Mouse (Mus musculus) ovary, adult 18-20 months (tissue): Measurements from ENCODE around the gene Mok.
"Not testable (repeated sequence)": the region's sequence is repeated elsewhere in the genome, so short reads cannot be mapped to it uniquely, and the experiment has no call there.

ENCODE experiments used
- DNase-seq: peaks from one replicate; pipeline ENCODE4 v3.0.0; 2022; ENCODE audit warnings: low spot score, mixed read lengths

The Mok gene

GRCm38 (mm10) chr12:110840348-110841198, at the start of gene Mok:
Mok (minus strand) TSS chr12:110840939.
- peak; percentile 88 for DNase-seq

GRCm38 (mm10) chr12:110889036-110890020, 48.6 kb upstream of the Mok start, which contains the start of the genes Cinp and Tecpr2:
Cinp (minus strand) TSS chr12:110889145.
Tecpr2 (plus strand) TSS chr12:110889264.
- peak; percentile 98 for DNase-seq

DNA sequence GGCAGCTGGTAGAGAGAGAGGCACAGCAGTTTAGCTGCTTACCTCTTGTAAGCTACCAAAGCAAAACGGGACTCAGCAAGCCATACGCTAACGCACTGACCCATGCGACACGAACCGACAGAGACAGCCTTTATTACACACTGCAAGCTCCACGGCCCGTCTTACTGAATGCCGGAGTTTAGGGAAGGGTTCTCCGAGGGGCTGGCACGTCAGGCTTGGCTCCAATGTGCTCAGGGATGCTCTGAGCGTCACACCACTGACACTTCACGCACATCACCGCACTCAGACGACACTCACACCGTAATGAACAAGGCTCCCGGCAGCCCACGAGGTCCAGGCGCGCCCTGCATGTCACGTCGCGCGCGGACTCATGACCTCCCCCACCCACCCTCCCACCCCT, 47.9 kb upstream of the Mok start:
- DNase-seq: no peak

DNA sequence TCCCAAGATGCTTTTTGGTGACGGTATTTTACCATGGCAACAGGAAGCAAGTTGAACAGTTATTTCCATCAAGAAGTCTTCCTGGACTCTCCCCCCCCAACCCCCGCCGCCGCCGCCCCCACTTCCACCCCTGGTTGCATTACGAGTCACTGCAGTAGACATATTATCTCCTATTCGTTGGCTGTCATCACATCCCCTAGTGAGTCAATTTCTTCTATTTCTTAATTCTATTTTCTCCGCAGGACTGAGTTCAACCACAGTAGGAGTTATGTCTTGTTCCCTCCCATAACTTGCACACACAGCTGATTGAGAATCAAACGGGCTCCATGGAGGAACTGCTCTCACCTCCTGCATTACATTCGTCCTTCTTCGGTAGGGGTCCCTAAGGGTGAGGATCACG, 47.4 kb upstream of the Mok start:
- no peak for DNase-seq

GRCm38 (mm10) chr12:110885251-110885650, 44.5 kb upstream of the Mok start:
- DNase-seq: no peak

DNA sequence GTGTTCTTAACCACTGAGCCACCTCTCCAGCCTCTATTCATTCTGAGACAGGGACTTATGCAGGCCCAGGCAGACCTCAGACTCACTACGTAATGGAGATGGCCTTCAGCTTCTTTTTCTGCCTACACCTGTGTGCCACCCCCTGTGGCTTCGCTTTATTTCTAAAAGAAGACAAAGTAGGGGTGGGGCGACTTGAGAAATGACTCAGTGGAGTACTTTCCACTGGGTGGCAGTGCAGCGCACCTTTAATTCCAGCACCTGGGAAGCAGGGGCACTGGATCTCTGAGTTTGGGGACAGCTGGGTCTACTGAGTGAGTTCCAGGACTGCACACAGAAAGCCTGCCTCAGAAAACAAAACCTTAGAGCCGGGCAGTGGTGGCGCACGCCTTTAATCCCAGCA, 41.6 kb upstream of the Mok start:
- DNase-seq: no peak

- no peak for DNase-seq
Measured at GRCm38 (mm10) chr12:110875351-110875750, 34.6 kb upstream of the Mok start.

GRCm38 (mm10) chr12:110871247-110871646, 30.5 kb upstream of the Mok start:
- DNase-seq: no peak

- no peak for DNase-seq
Measured at GRCm38 (mm10) chr12:110870107-110870506, 29.4 kb upstream of the Mok start.

GRCm38 (mm10) chr12:110865989-110866388, 25.2 kb upstream of the Mok start:
- no peak for DNase-seq

GRCm38 (mm10) chr12:110865571-110865970, 24.8 kb upstream of the Mok start:
- DNase-seq: no peak

DNA sequence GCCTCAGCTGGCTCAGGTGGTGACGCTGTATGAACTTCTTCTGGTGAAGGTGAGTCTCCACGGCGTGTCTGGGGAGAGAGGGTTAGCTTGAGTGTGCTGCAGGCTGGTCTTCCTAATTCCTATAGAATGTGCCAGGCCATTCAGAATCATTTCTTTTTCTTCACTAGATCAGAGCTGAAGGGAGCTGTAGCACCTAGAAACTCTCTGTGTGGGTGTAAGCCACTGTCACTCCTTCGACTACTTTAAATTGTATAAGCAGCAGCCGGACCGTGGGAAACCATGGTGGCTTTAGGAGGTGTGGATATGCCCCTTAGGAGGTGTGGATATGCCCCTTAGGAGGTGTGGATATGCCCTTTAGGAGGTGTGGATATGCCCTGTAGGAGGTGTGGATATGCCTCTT, 23.3 kb upstream of the Mok start:
- no peak for DNase-seq

DNA sequence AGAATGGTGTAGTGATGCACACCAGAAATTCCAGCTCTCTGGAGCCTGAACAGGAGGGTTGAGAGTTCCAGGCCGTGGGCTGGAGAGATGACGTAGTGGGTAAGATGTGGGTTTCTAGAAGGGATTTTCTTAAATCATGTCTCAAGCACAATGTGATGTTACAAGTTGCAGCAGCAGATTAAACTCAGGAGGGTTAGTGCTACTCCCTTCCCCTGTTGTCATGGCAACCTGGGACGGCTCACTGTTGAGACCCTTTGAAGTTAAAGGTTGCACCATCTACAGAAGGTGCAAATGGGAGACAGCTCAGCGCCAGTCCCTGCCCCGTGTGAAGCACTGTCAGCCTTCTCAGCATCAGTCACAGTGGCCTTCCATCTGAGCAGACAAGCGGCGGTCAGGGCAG, 20.5 kb upstream of the Mok start:
- no peak for DNase-seq

GRCm38 (mm10) chr12:110860293-110860692, 19.6 kb upstream of the Mok start:
- DNase-seq: no peak

DNA sequence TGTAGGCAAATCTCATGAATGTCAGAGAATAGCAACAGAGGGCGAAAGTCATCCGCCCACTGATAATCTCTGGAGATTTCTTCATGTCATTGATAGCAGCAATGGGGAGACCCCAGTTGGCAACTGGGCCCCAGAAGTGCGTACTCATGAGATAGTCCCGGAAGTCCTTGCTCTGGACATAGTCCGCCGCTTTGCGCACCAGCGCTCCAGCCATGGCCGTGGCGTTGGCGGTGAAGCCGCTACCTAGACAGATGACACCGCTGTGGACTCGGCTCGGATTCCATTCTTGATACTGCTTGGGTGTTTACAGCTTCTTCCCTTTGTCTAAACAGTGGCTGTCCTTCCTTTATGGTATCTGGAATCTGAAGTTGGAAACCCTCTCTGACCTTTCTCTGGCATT, 17.9 kb upstream of the Mok start:
- not testable (repeated sequence) for DNase-seq

- DNase-seq: no peak
Measured at GRCm38 (mm10) chr12:110857196-110857595, 16.5 kb upstream of the Mok start.

DNA sequence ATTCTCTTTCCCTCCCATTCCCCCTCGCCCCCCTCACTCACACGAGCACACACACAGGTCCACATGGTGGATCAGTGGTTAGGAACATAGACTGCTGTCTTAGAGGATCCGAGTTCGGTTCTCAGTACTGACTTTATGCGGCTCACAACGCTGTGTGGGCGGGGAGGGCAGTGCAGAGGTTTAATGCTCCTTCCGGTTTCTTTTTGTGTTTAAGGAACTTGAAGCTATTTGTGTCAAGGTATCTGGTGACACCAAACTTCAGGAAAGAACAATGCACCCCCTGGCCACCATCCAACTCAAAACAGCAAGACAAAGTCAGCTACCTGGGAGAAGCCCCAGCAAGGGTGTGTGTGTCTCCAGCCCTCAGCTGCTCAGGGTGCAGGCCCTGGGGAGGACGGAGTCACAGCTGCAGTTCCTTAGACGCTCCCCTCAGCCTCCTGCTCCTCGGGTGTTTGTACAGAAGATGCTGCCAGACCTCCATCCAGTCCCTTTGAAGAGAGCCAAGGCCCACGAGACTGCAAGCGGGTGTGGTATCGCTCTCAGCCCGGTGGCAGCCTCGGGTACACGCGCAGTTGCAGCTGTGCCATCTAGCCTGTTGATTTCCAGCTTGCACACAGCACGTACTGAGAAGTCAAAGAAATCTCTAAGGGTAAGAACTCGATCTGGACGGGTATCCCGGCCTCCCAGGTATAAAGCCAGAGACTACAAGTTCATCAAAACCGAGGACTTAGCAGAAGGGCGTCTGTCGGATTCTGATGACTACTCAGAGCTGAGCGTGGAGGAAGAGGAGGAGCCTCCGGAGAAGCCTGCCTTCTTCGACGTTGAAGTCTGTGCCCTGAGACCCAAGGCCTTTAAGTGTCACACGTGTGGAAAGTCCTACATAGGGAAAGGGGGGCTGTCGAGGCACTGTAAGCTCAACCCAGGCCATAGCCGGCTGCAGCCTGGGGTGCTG, 14.3 kb upstream of the Mok start:
- DNase-seq: no peak

DNA sequence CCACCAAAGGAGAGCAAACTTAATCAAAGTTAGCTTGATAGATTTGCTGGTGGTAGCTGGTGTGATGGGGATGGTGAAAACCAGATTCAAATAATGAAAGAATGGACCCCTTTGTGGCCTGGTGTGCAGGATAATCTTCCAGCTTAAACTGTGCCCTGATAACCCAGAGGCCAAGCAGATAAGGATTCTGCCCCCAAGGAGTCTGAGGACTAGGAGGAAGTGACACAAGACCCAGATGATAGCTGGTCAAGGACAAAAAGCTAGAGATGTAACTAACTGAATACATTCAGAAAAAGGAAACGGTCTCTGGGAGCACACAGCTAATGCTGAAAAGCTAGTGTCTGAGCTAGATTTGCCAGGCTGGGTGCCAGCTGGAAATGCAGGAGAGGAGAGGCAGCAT, 11.2 kb upstream of the Mok start:
- no peak for DNase-seq

GRCm38 (mm10) chr12:110851414-110851813, 10.7 kb upstream of the Mok start:
- no peak for DNase-seq

DNA sequence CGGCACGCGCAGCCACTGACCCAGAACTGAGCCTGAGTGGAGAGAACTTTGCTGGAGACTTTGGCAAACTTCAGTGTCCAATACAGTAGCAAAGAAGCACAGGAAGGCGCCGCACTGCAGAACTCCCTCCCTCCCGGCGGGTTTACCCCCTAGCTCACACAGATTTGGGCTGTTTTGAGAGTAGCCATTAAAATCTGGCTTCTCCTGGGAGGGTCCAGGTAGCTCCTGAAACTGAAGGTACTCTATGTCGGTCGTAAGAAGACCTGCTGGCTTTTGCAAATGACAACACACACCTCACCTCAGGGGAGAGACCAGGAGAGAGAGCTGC, 10.2 kb upstream of the Mok start:
- DNase-seq: no peak

GRCm38 (mm10) chr12:110850010-110850928, 9.5 kb upstream of the Mok start, which contains the start of gene Zfp839:
Zfp839 (plus strand) TSS chr12:110850253.
- peak; percentile 70 for DNase-seq
